ENCODE assay signal across 15 mouse cellular contexts in the genomic region with DNA sequence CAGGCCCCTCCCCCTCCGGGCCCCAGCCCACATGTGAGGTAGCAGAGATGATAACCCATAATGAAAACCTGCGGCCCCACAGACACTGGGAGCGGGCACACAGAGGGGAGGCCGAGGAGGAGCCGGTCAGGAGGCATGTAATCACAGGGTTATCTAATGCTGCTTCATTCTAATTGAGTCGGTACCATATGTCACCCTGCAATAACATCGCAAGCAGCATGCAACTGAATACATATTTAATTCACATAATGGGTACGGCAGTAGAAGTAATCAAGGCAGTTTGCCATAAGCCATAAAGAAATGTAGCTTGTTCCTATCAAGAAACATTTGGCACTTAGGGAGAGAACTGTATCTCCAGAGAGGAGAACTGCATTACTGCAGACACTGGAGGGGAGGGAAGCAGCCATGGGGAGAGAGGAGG.
A peak's percentile ranks its signal among the peaks of the same experiment; 100 is the strongest.
DNase-seq lines count a peak whose midpoint lies in the region; ATAC-seq and TF ChIP-seq lines count a peak whose summit lies in the region.
"Had no signal": no experiment of that assay in that cellular context is flagged by ENCODE, and none has a peak within 500 bp of the region (broad histone marks: within the 10 kb centered on the region; RNA-seq: fewer than 3 reads in every experiment).

No protein-coding gene starts in this region.

- peak in 1 of 2 experiments; percentile 44 for DNase-seq in layer of hippocampus, adult 2 months (ENCODE audit: low spot score in 2 of 2)
- DNase-seq in layer of hippocampus, adult 11-12 months (ENCODE audit: low spot score), result no peak
- DNase-seq in right cerebral cortex, postnatal 10 days (ENCODE audit: low spot score in 2 of 2), result no peak
- no peak for DNase-seq in frontal cortex, adult 2 months (ENCODE audit: extremely low spot score in 1 of 2, low spot score in 1 of 2)
- no peak for DNase-seq in gastrocnemius, postnatal 36 days
- DNase-seq: adrenal gland, adult 8-10 months; cerebellum, adult 11 months; spleen, adult 18-20 months had no signal

- ATAC-seq in forebrain, embryonic 12.5 days (ENCODE audit: low FRiP score), result peak; percentile 64
- ATAC-seq in hindbrain, embryonic 15.5 days (ENCODE audit: low FRiP score, low read depth), result peak; percentile 42; the same call in 1 of the 2 replicates
- peak; percentile 29; the same call in 1 of the 2 replicates for ATAC-seq in midbrain, embryonic 15.5 days (replicated peaks)
- ATAC-seq: CD4-positive, CD25-positive, alpha-beta regulatory T cell, adult 4 months; intestine, embryonic 16.5 days had no signal

- no peak overlapping the region for H3K4me2 ChIP-seq in forebrain, embryonic 12.5 days
- H3K4me2 ChIP-seq in hindbrain, embryonic 15.5 days, result no peak overlapping the region
- H3K4me2 ChIP-seq in midbrain, embryonic 15.5 days, result no peak overlapping the region
- H3K4me2 ChIP-seq: limb, embryonic 15.5 days had no signal

- no peaks in the 10 kb centered on the region for H3K36me3 ChIP-seq in forebrain, embryonic 12.5 days (replicated peaks)
- no peaks in the 10 kb centered on the region for H3K36me3 ChIP-seq in hindbrain, embryonic 15.5 days
- H3K36me3 ChIP-seq in midbrain, embryonic 15.5 days (replicated peaks), result no peaks in the 10 kb centered on the region
- H3K36me3 ChIP-seq: limb, embryonic 15.5 days had no signal

- H3K27me3 ChIP-seq in forebrain, embryonic 12.5 days, result no peaks in the 10 kb centered on the region
- H3K27me3 ChIP-seq in hindbrain, embryonic 15.5 days, result no peaks in the 10 kb centered on the region
- no peaks in the 10 kb centered on the region for H3K27me3 ChIP-seq in midbrain, embryonic 15.5 days (replicated peaks)
- H3K27me3 ChIP-seq: limb, embryonic 15.5 days had no signal

- WGBS in forebrain, embryonic 12.5 days, result 64% methylated on average over 8 of the region's 8 CpGs
- WGBS in hindbrain, embryonic 15.5 days, result 39% methylated on average over 8 of the region's 8 CpGs
- 43% methylated on average over 8 of the region's 8 CpGs for WGBS in midbrain, embryonic 15.5 days

- H3K4me3 ChIP-seq in layer of hippocampus, adult 2 months, result no peak overlapping the region
- no peak overlapping the region for H3K4me3 ChIP-seq in forebrain, embryonic 12.5 days (replicated peaks)
- no peak overlapping the region for H3K4me3 ChIP-seq in hindbrain, embryonic 15.5 days
- no peak overlapping the region for H3K4me3 ChIP-seq in midbrain, embryonic 15.5 days
- H3K4me3 ChIP-seq: limb, embryonic 15.5 days had no signal

- no peak overlapping the region for H3K9ac ChIP-seq in forebrain, embryonic 12.5 days
- no peak overlapping the region for H3K9ac ChIP-seq in hindbrain, embryonic 15.5 days
- H3K9ac ChIP-seq in midbrain, embryonic 15.5 days, result no peak overlapping the region
- H3K9ac ChIP-seq: limb, embryonic 15.5 days had no signal

- peak overlapping the region; percentile 69 for H3K27ac ChIP-seq in layer of hippocampus, adult 2 months
- H3K27ac ChIP-seq in forebrain, embryonic 12.5 days, result 0 out of 2 replicates have a peak overlapping the region, but pooled peaks have one; percentile 59
- peak overlapping the region; percentile 14; the same call in 1 of the 2 replicates for H3K27ac ChIP-seq in hindbrain, embryonic 15.5 days (replicated peaks)
- no peak overlapping the region; the same call in 1 of the 2 replicates for H3K27ac ChIP-seq in midbrain, embryonic 15.5 days
- H3K27ac ChIP-seq: limb, embryonic 15.5 days; macrophage had no signal

- intact Hi-C loops in gastrocnemius, postnatal 36 days (cut with DNase I), result no loop called here

- no peaks in the 10 kb centered on the region for H3K9me3 ChIP-seq in forebrain, embryonic 12.5 days
- H3K9me3 ChIP-seq in hindbrain, embryonic 15.5 days, result no peaks in the 10 kb centered on the region
- no peaks in the 10 kb centered on the region for H3K9me3 ChIP-seq in midbrain, embryonic 15.5 days
- H3K9me3 ChIP-seq: limb, embryonic 15.5 days had no signal

- TF ChIP-seq CTCF in layer of hippocampus, adult 2 months (conservative IDR thresholded peaks at IDR 0.05), result no peak

- peaks cover 42% of the 10 kb centered on the region for H3K4me1 ChIP-seq in forebrain, embryonic 12.5 days
- H3K4me1 ChIP-seq in hindbrain, embryonic 15.5 days (replicated peaks), result peaks cover 32% of the 10 kb centered on the region
- peaks cover 36% of the 10 kb centered on the region for H3K4me1 ChIP-seq in midbrain, embryonic 15.5 days
